Mouse (Mus musculus) right cerebral cortex, postnatal 4 days (tissue): ENCODE data around the gene Lrmda.

Experiments used
- DNase-seq: peaks from one replicate; pipeline ENCODE4 v3.0.0-alpha.2; 2022

Gene Lrmda

GRCm38 (mm10) chr14:22335101-22335820 lies 315.7 kb downstream of the Lrmda start:
- DNase-seq = no peak

- DNase-seq = no peak
Observed at GRCm38 (mm10) chr14:22339176-22339575, 319.7 kb downstream of the Lrmda start.

- DNase-seq = no peak
Observed at GRCm38 (mm10) chr14:22343357-22343756, 323.8 kb downstream of the Lrmda start.

GRCm38 (mm10) chr14:22345248-22345647 lies 325.7 kb downstream of the Lrmda start:
- no peak for DNase-seq

- DNase-seq = no peak
Observed at GRCm38 (mm10) chr14:22353626-22354025, 334.1 kb downstream of the Lrmda start.

- DNase-seq = no peak
Observed at GRCm38 (mm10) chr14:22354769-22355574, 335.5 kb downstream of the Lrmda start.

- no peak for DNase-seq
Observed at GRCm38 (mm10) chr14:22357991-22358503, 338.5 kb downstream of the Lrmda start.

GRCm38 (mm10) chr14:22364010-22364748 lies 344.7 kb downstream of the Lrmda start:
- DNase-seq = no peak

- DNase-seq = no peak
Observed at GRCm38 (mm10) chr14:22364771-22365355, 345.4 kb downstream of the Lrmda start.

GRCm38 (mm10) chr14:22367615-22368014 lies 348.1 kb downstream of the Lrmda start:
- DNase-seq = no peak

- no peak for DNase-seq
Observed at GRCm38 (mm10) chr14:22371136-22371535, 351.6 kb downstream of the Lrmda start.

- no peak for DNase-seq
Observed at GRCm38 (mm10) chr14:22372666-22373360, 353.3 kb downstream of the Lrmda start.

GRCm38 (mm10) chr14:22373361-22373745 lies 353.8 kb downstream of the Lrmda start:
- DNase-seq = no peak

GRCm38 (mm10) chr14:22377148-22377547 lies 357.6 kb downstream of the Lrmda start:
- no peak for DNase-seq

GRCm38 (mm10) chr14:22382101-22382500 lies 362.6 kb downstream of the Lrmda start:
- DNase-seq = no peak

- no peak for DNase-seq
Observed at GRCm38 (mm10) chr14:22393616-22394015, 374.1 kb downstream of the Lrmda start.

- no peak for DNase-seq
Observed at GRCm38 (mm10) chr14:22402411-22402810, 382.9 kb downstream of the Lrmda start.

- no peak for DNase-seq
Observed at GRCm38 (mm10) chr14:22406623-22407022, 387.1 kb downstream of the Lrmda start.

GRCm38 (mm10) chr14:22410826-22411225 lies 391.3 kb downstream of the Lrmda start:
- DNase-seq = no peak

- DNase-seq = no peak
Observed at GRCm38 (mm10) chr14:22413220-22413619, 393.7 kb downstream of the Lrmda start.

- no peak for DNase-seq
Observed at GRCm38 (mm10) chr14:22417706-22418105, 398.2 kb downstream of the Lrmda start.

- no peak for DNase-seq
Observed at GRCm38 (mm10) chr14:22421668-22422067, 402.2 kb downstream of the Lrmda start.
